Mouse (Mus musculus) olfactory bulb, adult 2 months (tissue): ENCODE measurements around the gene Mindy4.

Experiments used
- CTCF ChIP-seq: fragments of 200-500 bp; IDR thresholded peaks from 2 replicates; pipeline ENCODE4 v1.5.1; 2012; ENCODE audit warnings: low read depth, mild to moderate bottlenecking, low read length, moderate library complexity; ENCODE audit not compliant: insufficient read depth
- POLR2A ChIP-seq: fragments of 200-500 bp; IDR thresholded peaks from 2 replicates; pipeline ENCODE4 v1.6.1; 2012; ENCODE audit warnings: mild to moderate bottlenecking, low read depth, low read length, moderate library complexity; ENCODE audit not compliant: insufficient read depth

DNA sequence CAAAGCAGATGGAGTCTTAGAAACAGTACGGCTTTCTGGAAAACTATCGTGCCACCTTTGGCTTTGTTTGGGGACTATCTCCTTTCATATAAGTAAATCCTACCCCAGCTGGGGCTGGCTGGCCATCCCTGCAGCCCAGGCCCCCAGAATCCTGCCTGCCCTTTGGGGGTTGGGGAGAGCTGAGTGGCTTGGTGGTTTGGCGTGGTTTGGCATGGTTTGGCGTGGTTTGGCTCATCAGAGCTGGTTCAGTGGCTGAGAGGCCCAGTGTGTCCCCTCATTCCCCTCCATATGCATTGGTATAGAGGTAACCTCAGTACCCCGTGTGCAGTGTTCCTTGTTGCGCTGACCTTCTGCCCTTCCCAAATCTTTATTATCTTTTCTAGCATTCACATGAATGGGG is 74.9 kb downstream of the Mindy4 start:
- no peak for TF ChIP-seq POLR2A
- no peak for TF ChIP-seq CTCF
